Mouse (Mus musculus): ENCODE data around the gene Zfp280d. TPM values are rescaled to one million over a fixed set of nuclear protein-coding genes. Genes with fewer than 3 reads are reported as not detected.
"Not testable (repeated sequence)": the region's sequence is repeated elsewhere in the genome, so short reads cannot be mapped to it uniquely, and the experiment has no call there.

Gene Zfp280d
- polyA plus RNA-seq, 1 experiment from 2014 or later = 35.0 TPM

DNA sequence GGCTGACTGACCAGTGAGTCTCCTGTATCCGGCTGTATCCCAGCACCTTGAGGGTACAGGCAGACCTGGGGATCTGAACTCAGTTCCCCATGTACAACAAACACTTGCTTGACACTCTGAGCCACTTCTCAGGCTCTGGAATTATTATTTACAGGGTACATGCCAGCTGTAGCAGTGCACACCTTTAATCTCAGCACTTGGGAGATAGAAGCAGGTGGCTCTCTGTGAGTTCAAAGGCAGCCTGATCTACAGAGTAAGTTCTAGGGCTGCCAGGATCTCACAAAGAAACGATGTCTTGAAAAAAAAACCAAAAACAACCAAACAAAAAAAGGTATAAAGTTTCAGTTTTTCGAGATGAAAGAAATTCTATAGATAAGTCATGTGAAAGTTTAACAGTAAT lies 101.0 kb downstream of the Zfp280d start:
- H3K9ac ChIP-seq = no peak overlapping the region
- WGBS = 71% methylated on average over 3 of the region's 3 CpGs

GRCm38 (mm10) chr9:72385786-72386185 lies 111.1 kb downstream of the Zfp280d start:
- Histone ChIP-seq H3K27ac (no peak overlapping the region), H3K27me3 (no peaks in the 10 kb centered on the region), H3K9ac (no peak overlapping the region), H3K4me2 (no peak overlapping the region), H3K4me1 (no peaks in the 10 kb centered on the region), H3K4me3 (no peak overlapping the region), H3K36me3 (no peaks in the 10 kb centered on the region), H3K9me3 (no peaks in the 10 kb centered on the region)
- ATAC-seq (ENCODE audit: insufficient number of reproducible peaks, low FRiP score, low TSS enrichment, low read depth) = no peak
- WGBS = 72% methylated on average over 7 of the region's 7 CpGs

More for the DNA sequence above, 101.0 kb downstream of the Zfp280d start:
- no peak overlapping the region for H3K4me3 ChIP-seq
- no peaks in the 10 kb centered on the region for H3K27me3 ChIP-seq
- ATAC-seq (ENCODE audit: insufficient number of reproducible peaks, low FRiP score, low TSS enrichment, low read depth) = no peak
- H3K27ac ChIP-seq = no peak overlapping the region
- H3K4me2 ChIP-seq = no peak overlapping the region
- H3K36me3 ChIP-seq = no peaks in the 10 kb centered on the region
- H3K4me1 ChIP-seq = no peaks in the 10 kb centered on the region
- no peaks in the 10 kb centered on the region for H3K9me3 ChIP-seq

GRCm38 (mm10) chr9:72388934-72389333 lies 114.3 kb downstream of the Zfp280d start:
- H3K36me3 ChIP-seq = no peaks in the 10 kb centered on the region
- no peak overlapping the region for H3K4me2 ChIP-seq
- no peak for ATAC-seq (ENCODE audit: insufficient number of reproducible peaks, low FRiP score, low TSS enrichment, low read depth)
- H3K4me1 ChIP-seq = 0 out of 2 replicates have a peak, but pooled peaks cover 6% of the 10 kb centered on the region
- no peaks in the 10 kb centered on the region for H3K27me3 ChIP-seq
- WGBS = 83% methylated on average over 4 of the region's 4 CpGs
- H3K27ac ChIP-seq = no peak overlapping the region
- no peak overlapping the region for H3K9ac ChIP-seq
- no peaks in the 10 kb centered on the region for H3K9me3 ChIP-seq
- H3K4me3 ChIP-seq = no peak overlapping the region

DNA sequence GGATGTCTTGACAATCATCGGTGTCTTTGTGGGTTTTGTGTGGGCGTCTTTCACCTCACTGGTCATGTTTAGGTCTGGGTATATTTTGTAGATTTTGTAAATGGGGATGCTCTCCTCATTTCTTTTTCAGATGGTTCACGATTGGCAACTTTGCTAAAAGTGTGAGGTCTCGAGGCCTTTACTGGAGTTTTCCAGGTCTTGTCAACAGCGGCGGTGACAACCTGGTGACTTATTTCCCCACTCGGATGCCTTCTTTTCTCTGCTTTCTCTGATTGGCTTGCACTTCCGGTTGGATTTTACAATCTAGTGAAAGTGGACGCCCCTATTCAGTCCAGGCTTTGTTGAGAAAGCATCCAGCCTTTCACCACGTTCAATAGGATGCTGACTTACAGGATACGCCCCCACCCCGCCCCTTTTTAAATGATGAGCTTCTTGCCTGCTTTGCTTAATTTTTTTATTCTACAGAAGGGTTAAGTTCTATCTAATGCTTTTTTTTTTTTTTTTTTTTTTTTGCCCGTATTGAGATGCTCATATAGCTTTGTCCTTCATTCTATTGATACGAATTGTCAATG lies 114.9 kb downstream of the Zfp280d start:
- no peaks in the 10 kb centered on the region for H3K9me3 ChIP-seq
- no peaks in the 10 kb centered on the region for H3K27me3 ChIP-seq
- no peak overlapping the region for H3K4me2 ChIP-seq
- H3K36me3 ChIP-seq = no peaks in the 10 kb centered on the region
- H3K4me1 ChIP-seq = 0 out of 2 replicates have a peak, but pooled peaks cover 6% of the 10 kb centered on the region
- WGBS = 74% methylated on average over 14 of the region's 14 CpGs
- H3K4me3 ChIP-seq = no peak overlapping the region
- H3K27ac ChIP-seq = no peak overlapping the region
- no peak overlapping the region for H3K9ac ChIP-seq
- ATAC-seq (ENCODE audit: insufficient number of reproducible peaks, low FRiP score, low TSS enrichment, low read depth) = no peak

GRCm38 (mm10) chr9:72390321-72391077 lies 115.8 kb downstream of the Zfp280d start:
- Histone ChIP-seq H3K4me1 (0 out of 2 replicates have a peak, but pooled peaks cover 6% of the 10 kb centered on the region), H3K27me3 (no peaks in the 10 kb centered on the region), H3K4me2 (no peak overlapping the region), H3K9me3 (no peaks in the 10 kb centered on the region), H3K27ac (no peak overlapping the region), H3K36me3 (no peaks in the 10 kb centered on the region), H3K9ac (no peak overlapping the region), H3K4me3 (no peak overlapping the region)
- no peak for ATAC-seq (ENCODE audit: insufficient number of reproducible peaks, low FRiP score, low TSS enrichment, low read depth)
- 78% methylated on average over 12 of the region's 12 CpGs for WGBS

- WGBS = 56% methylated on average over 7 of the region's 7 CpGs
- H3K9me3 ChIP-seq = no peaks in the 10 kb centered on the region
- no peaks in the 10 kb centered on the region for H3K36me3 ChIP-seq
- no peak for ATAC-seq (ENCODE audit: insufficient number of reproducible peaks, low FRiP score, low TSS enrichment, low read depth)
- H3K4me2 ChIP-seq = no peak overlapping the region
- H3K4me1 ChIP-seq = 0 out of 2 replicates have a peak, but pooled peaks cover 6% of the 10 kb centered on the region
- no peak overlapping the region for H3K4me3 ChIP-seq
- H3K27me3 ChIP-seq = no peaks in the 10 kb centered on the region
- H3K9ac ChIP-seq = no peak overlapping the region
- H3K27ac ChIP-seq = no peak overlapping the region
Measured at GRCm38 (mm10) chr9:72392686-72393085, 118.0 kb downstream of the Zfp280d start.

GRCm38 (mm10) chr9:72393238-72393637 lies 118.6 kb downstream of the Zfp280d start:
- no peak for ATAC-seq (ENCODE audit: insufficient number of reproducible peaks, low FRiP score, low TSS enrichment, low read depth)
- 0 out of 2 replicates have a peak, but pooled peaks cover 6% of the 10 kb centered on the region for H3K4me1 ChIP-seq
- WGBS = 75% methylated on average over 15 of the region's 15 CpGs
- no peak overlapping the region for H3K4me3 ChIP-seq
- H3K9ac ChIP-seq = no peak overlapping the region
- no peak overlapping the region for H3K4me2 ChIP-seq
- H3K27ac ChIP-seq = no peak overlapping the region
- H3K36me3 ChIP-seq = no peaks in the 10 kb centered on the region
- no peaks in the 10 kb centered on the region for H3K27me3 ChIP-seq
- no peaks in the 10 kb centered on the region for H3K9me3 ChIP-seq

- H3K4me3 ChIP-seq = no peak overlapping the region
- no peaks in the 10 kb centered on the region for H3K36me3 ChIP-seq
- WGBS = 58% methylated on average over 8 of the region's 8 CpGs
- no peak overlapping the region for H3K4me2 ChIP-seq
- no peak for ATAC-seq (ENCODE audit: insufficient number of reproducible peaks, low FRiP score, low TSS enrichment, low read depth)
- 0 out of 2 replicates have a peak, but pooled peaks cover 6% of the 10 kb centered on the region for H3K4me1 ChIP-seq
- H3K9ac ChIP-seq = no peak overlapping the region
- H3K27ac ChIP-seq = no peak overlapping the region
- no peaks in the 10 kb centered on the region for H3K9me3 ChIP-seq
- H3K27me3 ChIP-seq = no peaks in the 10 kb centered on the region
Measured at GRCm38 (mm10) chr9:72393869-72394341, 119.2 kb downstream of the Zfp280d start.

DNA sequence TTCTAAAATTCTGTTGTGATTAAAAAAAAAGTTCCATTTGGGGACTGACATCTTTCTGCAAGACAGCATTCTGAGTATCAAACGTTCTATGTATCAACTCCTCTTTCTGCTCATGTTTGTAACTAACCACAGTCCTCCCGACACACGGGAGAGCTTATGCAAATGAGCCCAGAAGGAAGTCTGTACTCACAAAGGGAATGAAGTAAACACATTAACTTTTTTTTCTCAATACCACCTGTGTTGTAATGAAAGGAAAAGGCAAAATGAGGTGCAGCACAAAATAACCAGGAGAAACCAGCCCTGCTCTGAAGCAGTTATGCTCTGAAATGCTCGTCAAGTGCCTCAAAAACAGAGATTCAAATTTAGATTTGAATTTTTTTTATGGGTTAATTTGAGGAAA lies 125.5 kb downstream of the Zfp280d start:
- ATAC-seq (ENCODE audit: insufficient number of reproducible peaks, low FRiP score, low TSS enrichment, low read depth) = no peak
- H3K4me2 ChIP-seq = no peak overlapping the region
- 38% methylated on average over 4 of the region's 4 CpGs for WGBS
- no peaks in the 10 kb centered on the region for H3K27me3 ChIP-seq
- no peak overlapping the region for H3K27ac ChIP-seq
- no peaks in the 10 kb centered on the region for H3K36me3 ChIP-seq
- H3K4me1 ChIP-seq = no peaks in the 10 kb centered on the region
- no peak overlapping the region for H3K4me3 ChIP-seq
- no peaks in the 10 kb centered on the region for H3K9me3 ChIP-seq
- no peak overlapping the region for H3K9ac ChIP-seq

DNA sequence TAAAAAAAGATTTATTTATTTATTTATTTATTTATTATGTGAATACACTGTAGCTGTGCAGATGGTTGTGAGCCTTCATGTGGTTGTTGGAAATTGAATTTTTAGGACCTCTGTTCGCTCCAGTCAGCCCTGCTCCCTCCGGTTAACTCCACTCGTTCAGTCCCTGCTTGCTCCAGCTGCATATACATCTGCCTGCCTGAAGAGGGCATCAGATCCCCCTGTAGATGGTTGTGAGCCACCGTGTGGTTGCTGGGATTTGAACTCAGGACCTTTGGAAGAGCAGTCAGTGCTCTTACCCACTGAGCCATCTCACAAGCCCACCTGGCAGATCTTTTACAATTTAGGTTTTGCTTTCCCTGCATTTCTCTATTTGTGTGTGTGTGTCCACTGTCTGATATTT lies 127.1 kb downstream of the Zfp280d start:
- H3K36me3 ChIP-seq; H3K27ac ChIP-seq; ATAC-seq (ENCODE audit: insufficient number of reproducible peaks, low FRiP score, low TSS enrichment, low read depth); H3K27me3 ChIP-seq; H3K9me3 ChIP-seq; H3K9ac ChIP-seq; H3K4me2 ChIP-seq; H3K4me1 ChIP-seq; H3K4me3 ChIP-seq: not testable (repeated sequence)
- 73% methylated on average over 4 of the region's 4 CpGs for WGBS

- Histone ChIP-seq H3K36me3 (no peaks in the 10 kb centered on the region), H3K4me3 (no peak overlapping the region), H3K4me1 (no peaks in the 10 kb centered on the region), H3K4me2 (no peak overlapping the region), H3K27ac (no peak overlapping the region), H3K27me3 (no peaks in the 10 kb centered on the region), H3K9ac (no peak overlapping the region), H3K9me3 (no peaks in the 10 kb centered on the region)
- 61% methylated on average over 6 of the region's 6 CpGs for WGBS
- ATAC-seq (ENCODE audit: insufficient number of reproducible peaks, low FRiP score, low TSS enrichment, low read depth) = no peak
Measured at GRCm38 (mm10) chr9:72403421-72403820, 128.8 kb downstream of the Zfp280d start.

DNA sequence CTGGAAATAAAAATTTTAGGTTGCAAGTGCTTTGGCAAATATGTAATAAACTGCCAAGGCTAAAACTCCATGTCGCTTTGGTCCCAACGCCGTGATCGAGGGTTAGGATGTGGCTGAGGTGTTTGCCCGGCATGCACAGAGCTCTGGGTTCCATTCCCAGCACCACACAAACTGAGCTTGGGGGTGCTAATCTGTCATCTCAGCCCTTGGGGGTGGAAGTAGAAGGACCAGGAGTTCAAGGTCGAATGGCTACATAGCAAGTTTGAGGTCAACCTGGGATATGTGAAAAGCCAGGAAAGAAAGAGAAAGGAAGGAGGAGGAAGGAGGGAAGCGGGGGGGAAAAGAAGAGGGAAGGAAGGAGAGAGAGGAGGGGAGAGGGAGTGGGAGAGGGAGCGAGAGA lies 129.8 kb downstream of the Zfp280d start:
- no peak for ATAC-seq (ENCODE audit: insufficient number of reproducible peaks, low FRiP score, low TSS enrichment, low read depth)
- no peak overlapping the region for H3K4me3 ChIP-seq
- H3K4me2 ChIP-seq = no peak overlapping the region
- H3K36me3 ChIP-seq = no peaks in the 10 kb centered on the region
- no peaks in the 10 kb centered on the region for H3K4me1 ChIP-seq
- 89% methylated on average over 8 of the region's 8 CpGs for WGBS
- peaks cover 3% of the 10 kb centered on the region; the same call in 1 of the 2 replicates for H3K27me3 ChIP-seq
- H3K9me3 ChIP-seq = no peaks in the 10 kb centered on the region
- H3K27ac ChIP-seq = no peak overlapping the region
- H3K9ac ChIP-seq = no peak overlapping the region

Data from limb, embryonic 15.5 days (tissue).